Mouse (Mus musculus): ENCODE data around the gene Farp1.

Farp1 gene

GRCm38 (mm10) chr14:121058481-121058880, 23.5 kb downstream of the Farp1 start:
- DNase-seq: no peak

GRCm38 (mm10) chr14:121059266-121059665, 24.3 kb downstream of the Farp1 start:
- no peak for DNase-seq

- DNase-seq: no peak
Observed at GRCm38 (mm10) chr14:121060484-121060883, 25.5 kb downstream of the Farp1 start.

- DNase-seq: no peak
Observed at GRCm38 (mm10) chr14:121061686-121062085, 26.7 kb downstream of the Farp1 start.

- DNase-seq: peak; percentile 75
Observed at GRCm38 (mm10) chr14:121062238-121063082, 27.5 kb downstream of the Farp1 start.

- DNase-seq: no peak
Observed at GRCm38 (mm10) chr14:121064726-121065125, 29.7 kb downstream of the Farp1 start.

- no peak for DNase-seq
Observed at GRCm38 (mm10) chr14:121073093-121073866, 38.3 kb downstream of the Farp1 start.

- DNase-seq: peak; percentile 42
Observed at GRCm38 (mm10) chr14:121074197-121074734, 39.3 kb downstream of the Farp1 start.

- no peak for DNase-seq
Observed at GRCm38 (mm10) chr14:121080739-121081138, 45.7 kb downstream of the Farp1 start.

- peak; percentile 87 for DNase-seq
Observed at GRCm38 (mm10) chr14:121082341-121082740, 47.3 kb downstream of the Farp1 start.

- no peak for DNase-seq
Observed at GRCm38 (mm10) chr14:121082793-121083192, 47.8 kb downstream of the Farp1 start.

GRCm38 (mm10) chr14:121083352-121083751, 48.4 kb downstream of the Farp1 start:
- no peak for DNase-seq

GRCm38 (mm10) chr14:121092517-121092916, 57.5 kb downstream of the Farp1 start:
- DNase-seq: no peak

- no peak for DNase-seq
Observed at GRCm38 (mm10) chr14:121093860-121094259, 58.9 kb downstream of the Farp1 start.

- DNase-seq: no peak
Observed at GRCm38 (mm10) chr14:121097640-121098435, 62.8 kb downstream of the Farp1 start.

GRCm38 (mm10) chr14:121099120-121099519, 64.1 kb downstream of the Farp1 start:
- DNase-seq: no peak

GRCm38 (mm10) chr14:121099876-121100275, 64.9 kb downstream of the Farp1 start:
- no peak for DNase-seq

- no peak for DNase-seq
Observed at GRCm38 (mm10) chr14:121100829-121101228, 65.8 kb downstream of the Farp1 start.

- no peak for DNase-seq
Observed at GRCm38 (mm10) chr14:121101531-121101930, 66.5 kb downstream of the Farp1 start.

- no peak for DNase-seq
Observed at GRCm38 (mm10) chr14:121102599-121102998, 67.6 kb downstream of the Farp1 start.

- DNase-seq: no peak
Observed at GRCm38 (mm10) chr14:121103459-121103858, 68.5 kb downstream of the Farp1 start.

- no peak for DNase-seq
Observed at GRCm38 (mm10) chr14:121104760-121105329, 69.8 kb downstream of the Farp1 start.

Measured in right cerebral cortex, adult 18-20 months (tissue).